Mouse (Mus musculus) thymus, adult 2 months (tissue): ENCODE results near the gene Mrtfa.

Source experiments
- CTCF ChIP-seq: fragments of 200-500 bp; IDR thresholded peaks from 2 replicates; pipeline ENCODE4 v1.5.1; 2012; ENCODE audit warnings: mild to moderate bottlenecking, control low read depth, low read length, moderate library complexity, borderline replicate concordance; ENCODE audit not compliant: control insufficient read depth, poor library complexity, insufficient read depth; ENCODE audit errors: extremely low read depth
- POLR2A ChIP-seq: fragments of 200-500 bp; IDR thresholded peaks from 2 replicates; pipeline ENCODE4 v1.6.1; 2012; ENCODE audit warnings: mild to moderate bottlenecking, low read length, control low read depth, moderate library complexity; ENCODE audit not compliant: control insufficient read depth, poor library complexity, insufficient read depth; ENCODE audit errors: extremely low read depth

DNA sequence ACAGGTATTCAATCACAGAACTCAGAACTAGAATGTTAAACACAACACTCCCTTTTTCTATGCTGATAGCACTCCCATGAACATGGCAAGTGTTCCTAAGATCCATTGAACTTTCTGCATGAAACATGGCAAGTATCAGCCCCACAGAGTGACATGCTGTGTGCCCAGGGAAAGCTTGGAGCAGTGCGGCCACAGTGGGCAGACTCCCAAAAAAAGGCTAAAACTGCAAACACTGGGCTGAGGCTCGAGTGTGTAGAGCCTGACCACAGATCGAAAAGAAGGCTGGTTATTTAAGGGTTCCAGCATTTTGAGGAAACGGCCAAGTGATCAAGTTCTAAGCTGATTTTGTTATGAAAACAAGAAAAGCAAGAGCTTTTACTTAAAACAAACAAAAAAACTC is 72.3 kb downstream of the Mrtfa start:
- TF ChIP-seq POLR2A (no peak), CTCF (no peak)
